Mouse (Mus musculus) brain, embryonic 14.5 days (tissue): Measurements from ENCODE around the gene Mpp3.

Source experiments
- CTCF ChIP-seq: fragments of 200-500 bp; IDR thresholded peaks from 2 replicates; pipeline ENCODE4 v1.5.1; 2012; ENCODE audit warnings: inconsistent platforms, mild to moderate bottlenecking, moderate library complexity, borderline replicate concordance; ENCODE audit not compliant: insufficient read depth, insufficient read length; ENCODE audit errors: extremely low read depth
- POLR2A ChIP-seq: fragments of 200-500 bp; IDR thresholded peaks from 2 replicates; pipeline ENCODE4 v1.6.1; 2012; ENCODE audit warnings: mild to moderate bottlenecking, inconsistent platforms, borderline replicate concordance; ENCODE audit not compliant: poor library complexity, insufficient read depth, insufficient read length, severe bottlenecking; ENCODE audit errors: extremely low read depth

- TF ChIP-seq CTCF = no peak
- TF ChIP-seq POLR2A = no peak
These were observed 78.2 kb downstream of the Mpp3 start for GRCm38 (mm10) chr11:101950021-101950420.
